In genomic region chr11:117265270-117265980, GRCm38 (mm10) we compare ENCODE assay signal across 8 mouse cellular contexts.
DNase-seq lines count a peak whose midpoint lies in the region; ATAC-seq and TF ChIP-seq lines count a peak whose summit lies in the region.

No protein-coding gene starts in this region.

- no peaks in the 10 kb centered on the region for H3K9me3 ChIP-seq in ES-Bruce4 (replicated peaks; ENCODE audit: control insufficient read depth, insufficient read depth, low read length, poor library complexity, severe bottlenecking)
- no peaks in the 10 kb centered on the region for H3K9me3 ChIP-seq in embryonic facial prominence, embryonic 12.5 days
- no peaks in the 10 kb centered on the region for H3K9me3 ChIP-seq in limb, embryonic 10.5 days (replicated peaks)
- no peaks in the 10 kb centered on the region for H3K9me3 ChIP-seq in midbrain, embryonic 13.5 days

- H3K4me3 ChIP-seq in ES-Bruce4 (ENCODE audit: low read depth, low read length): peak overlapping the region; percentile 56
- peak overlapping the region; percentile 85 for H3K4me3 ChIP-seq in embryonic facial prominence, embryonic 12.5 days
- peak overlapping the region; percentile 87 for H3K4me3 ChIP-seq in limb, embryonic 10.5 days
- peak overlapping the region; percentile 56 for H3K4me3 ChIP-seq in midbrain, embryonic 13.5 days (replicated peaks)

- TF ChIP-seq EP300 in ES-Bruce4 (IDR thresholded peaks at IDR 0.05; ENCODE audit: insufficient read depth, low read depth, low read length): no peak

- no peaks in the 10 kb centered on the region for H3K27me3 ChIP-seq in ES-Bruce4 (ENCODE audit: control insufficient read depth, insufficient read depth, low read length, poor library complexity, severe bottlenecking)
- no peaks in the 10 kb centered on the region for H3K27me3 ChIP-seq in embryonic facial prominence, embryonic 12.5 days
- H3K27me3 ChIP-seq in limb, embryonic 10.5 days (ENCODE audit: low read depth, poor library complexity, severe bottlenecking): no peaks in the 10 kb centered on the region
- H3K27me3 ChIP-seq in midbrain, embryonic 13.5 days: 0 out of 2 replicates have a peak, but pooled peaks cover 9% of the 10 kb centered on the region

- intact Hi-C loops in heart, postnatal 14 days (cut with DNase I): no loop called here

- peaks cover 14% of the 10 kb centered on the region for H3K4me1 ChIP-seq in ES-Bruce4 (ENCODE audit: control insufficient read depth, insufficient read depth, low read length)
- peaks cover 64% of the 10 kb centered on the region for H3K4me1 ChIP-seq in embryonic facial prominence, embryonic 12.5 days
- H3K4me1 ChIP-seq in limb, embryonic 10.5 days: peaks cover 84% of the 10 kb centered on the region
- peaks cover 69% of the 10 kb centered on the region for H3K4me1 ChIP-seq in midbrain, embryonic 13.5 days (replicated peaks)

- ATAC-seq in embryonic facial prominence, embryonic 12.5 days (ENCODE audit: insufficient number of reproducible peaks, insufficient read depth, low FRiP score, low TSS enrichment): peak; percentile 48
- ATAC-seq in midbrain, embryonic 13.5 days: peak; percentile 7; the same call in 1 of the 2 replicates

- peak; percentile 83 for DNase-seq in 3134 (ENCODE audit: extremely low read depth, insufficient read length, low spot score)
- peak; percentile 74 to 75 for DNase-seq in heart, postnatal 14 days
- DNase-seq in limb, embryonic 10.5 days (ENCODE audit: low spot score): peak; percentile 82
- DNase-seq in thymus, postnatal 25 days: peak; percentile 63
- no peak for DNase-seq in c-Kit-positive CD71-positive TER-119-positive erythroid progenitor cells, embryonic 14.5 days (ENCODE audit: low spot score)

- 3% methylated on average over 18 of the region's 18 CpGs for WGBS in embryonic facial prominence, embryonic 12.5 days
- WGBS in limb, embryonic 10.5 days: 2% methylated on average over 18 of the region's 18 CpGs
- WGBS in midbrain, embryonic 13.5 days: 4% methylated on average over 18 of the region's 18 CpGs

- peak overlapping the region; percentile 72 for H3K4me2 ChIP-seq in embryonic facial prominence, embryonic 12.5 days (replicated peaks)
- H3K4me2 ChIP-seq in midbrain, embryonic 13.5 days (replicated peaks): peak overlapping the region; percentile 83

- H3K9ac ChIP-seq in ES-Bruce4 (ENCODE audit: low read depth, poor library complexity, severe bottlenecking): peak overlapping the region; percentile 71
- peak overlapping the region; percentile 90 for H3K9ac ChIP-seq in embryonic facial prominence, embryonic 12.5 days
- H3K9ac ChIP-seq in midbrain, embryonic 13.5 days (replicated peaks): peak overlapping the region; percentile 66

- peak; percentile 42 for TF ChIP-seq CTCF in ES-Bruce4 (IDR thresholded peaks at IDR 0.05; ENCODE audit: low read depth, low read length)

- TF ChIP-seq POLR2A in ES-Bruce4 (IDR thresholded peaks at IDR 0.05; ENCODE audit: insufficient read depth, low read length): no peak

- no peak overlapping the region for H3K27ac ChIP-seq in ES-Bruce4 (ENCODE audit: insufficient read depth, low read length)
- peak overlapping the region; percentile 96 for H3K27ac ChIP-seq in embryonic facial prominence, embryonic 12.5 days
- peak overlapping the region; percentile 97 for H3K27ac ChIP-seq in limb, embryonic 10.5 days
- 0 out of 2 replicates have a peak overlapping the region, but pooled peaks have one; percentile 25 for H3K27ac ChIP-seq in midbrain, embryonic 13.5 days

- H3K36me3 ChIP-seq in ES-Bruce4 (ENCODE audit: control insufficient read depth, insufficient read depth, low read length, poor library complexity, severe bottlenecking): no peaks in the 10 kb centered on the region
- H3K36me3 ChIP-seq in embryonic facial prominence, embryonic 12.5 days: no peaks in the 10 kb centered on the region
- H3K36me3 ChIP-seq in limb, embryonic 10.5 days: peaks cover 8% of the 10 kb centered on the region
- no peaks in the 10 kb centered on the region for H3K36me3 ChIP-seq in midbrain, embryonic 13.5 days
